Mouse (Mus musculus): ENCODE measurements around the gene Slc25a4.
"Not testable (repeated sequence)": the region's sequence is repeated elsewhere in the genome, so short reads cannot be mapped to it uniquely, and the experiment has no call there.

Gene Slc25a4

GRCm38 (mm10) chr8:46210404-46211315 is at the start of gene Slc25a4:
Slc25a4 (minus strand) TSS chr8:46211284.
- DNase-seq (ENCODE audit: low read depth, low spot score): peak; percentile 93

GRCm38 (mm10) chr8:46257921-46258682 is 47.0 kb upstream of the Slc25a4 start:
- no peak for DNase-seq (ENCODE audit: low read depth, low spot score)

DNA sequence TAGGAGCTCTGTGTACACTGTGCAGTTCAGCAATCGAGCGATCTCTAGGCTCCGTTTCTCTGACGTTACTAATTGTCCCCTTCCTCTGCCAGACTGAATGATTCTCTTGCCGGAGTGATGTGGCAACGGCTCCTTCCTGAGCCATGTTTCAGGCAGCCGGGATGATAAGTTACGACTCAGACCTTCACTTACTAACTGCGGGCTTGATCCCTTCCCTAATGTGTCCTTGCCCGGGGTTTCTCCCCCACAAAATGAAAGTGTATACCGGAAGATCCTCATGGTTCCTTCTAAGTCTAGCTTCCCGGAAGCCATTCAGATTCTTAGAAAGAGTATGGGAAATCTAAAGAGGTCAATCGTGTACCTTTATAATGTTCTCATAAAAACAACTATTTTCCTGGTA is 41.4 kb upstream of the Slc25a4 start:
- no peak for DNase-seq (ENCODE audit: low read depth, low spot score)

- DNase-seq (ENCODE audit: low read depth, low spot score): no peak
These were observed 40.5 kb upstream of the Slc25a4 start for GRCm38 (mm10) chr8:46251561-46251960.

DNA sequence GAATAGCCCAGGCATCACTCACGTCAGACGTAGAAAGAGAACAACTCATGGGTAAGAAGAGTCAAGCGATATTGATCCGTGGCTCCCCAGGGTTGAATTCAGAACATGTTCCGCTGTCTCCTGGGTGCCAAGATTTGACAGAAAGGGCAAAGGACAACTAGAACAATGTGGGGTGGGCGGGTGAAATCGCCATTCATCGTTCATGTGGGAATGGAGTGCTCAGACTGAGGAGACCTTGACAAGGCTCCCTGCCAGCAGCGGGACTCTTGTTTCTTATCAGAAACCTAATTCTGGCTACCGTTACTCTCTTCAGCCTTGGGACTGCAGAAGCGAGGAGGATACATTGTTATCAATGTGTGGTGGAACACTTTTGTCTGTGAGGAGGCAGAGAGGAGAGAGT is 35.3 kb upstream of the Slc25a4 start:
- no peak for DNase-seq (ENCODE audit: low read depth, low spot score)

DNA sequence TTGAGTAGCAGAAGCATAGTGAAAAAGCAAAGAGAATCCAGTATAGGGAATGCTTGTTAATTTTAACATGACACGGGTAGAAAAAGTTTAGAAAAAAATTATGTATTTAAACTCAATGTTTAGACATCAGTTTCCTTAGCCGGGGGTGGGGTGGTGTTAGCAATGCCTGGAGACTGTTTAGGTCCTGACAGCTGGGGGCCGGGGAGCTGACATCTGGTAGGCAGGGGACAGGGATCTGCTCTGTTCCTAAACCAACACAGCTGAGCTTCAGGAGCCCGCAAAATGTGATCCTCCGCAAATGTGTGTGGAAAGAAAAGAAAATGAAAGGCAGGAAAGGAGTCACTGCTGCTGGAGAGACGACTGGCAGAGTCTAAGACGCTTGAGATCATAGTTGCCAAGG is 31.9 kb upstream of the Slc25a4 start:
- DNase-seq (ENCODE audit: low read depth, low spot score): no peak

- peak; percentile 34 for DNase-seq (ENCODE audit: low read depth, low spot score)
These were observed 30.7 kb upstream of the Slc25a4 start for GRCm38 (mm10) chr8:46241568-46242374.

DNA sequence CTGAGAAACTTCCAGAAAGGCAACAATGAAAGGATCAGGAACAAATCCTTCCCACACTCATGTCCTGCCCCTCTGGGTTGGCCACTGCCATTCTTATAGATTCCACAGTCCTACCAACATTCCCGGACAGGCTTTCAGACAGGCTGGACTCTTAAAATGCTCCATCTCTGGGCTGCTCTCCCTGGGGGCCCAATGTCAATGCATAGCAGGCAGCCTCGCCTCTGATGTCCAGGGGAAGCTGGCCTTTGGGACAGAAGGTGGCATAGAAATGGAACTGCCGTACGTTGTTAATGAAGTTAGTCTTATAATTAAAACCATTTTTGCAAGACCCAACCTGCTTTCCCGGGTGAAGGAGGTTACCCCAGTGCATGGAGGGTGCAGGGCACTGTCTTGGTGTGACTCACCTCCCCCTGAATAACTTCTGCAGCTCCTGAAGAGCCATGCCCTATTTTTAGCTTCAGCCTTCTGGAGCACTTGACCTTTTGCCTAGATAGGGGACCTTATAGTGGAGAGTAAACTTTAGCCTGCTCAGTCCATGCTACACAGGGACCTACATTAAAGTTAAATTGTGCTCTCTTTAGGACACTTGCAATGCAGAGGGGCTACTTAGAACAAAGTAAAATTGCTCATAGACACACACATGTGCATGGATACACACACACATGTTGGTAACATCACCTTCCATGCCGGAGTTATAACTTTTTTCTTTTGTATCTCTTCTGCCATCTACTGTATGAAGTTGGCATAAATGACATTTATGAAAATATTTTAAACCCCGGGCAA is 25.5 kb upstream of the Slc25a4 start:
- DNase-seq (ENCODE audit: low read depth, low spot score): no peak

GRCm38 (mm10) chr8:46234736-46235135 is 23.7 kb upstream of the Slc25a4 start:
- DNase-seq (ENCODE audit: low read depth, low spot score): no peak

- no peak for DNase-seq (ENCODE audit: low read depth, low spot score)
These were observed 21.7 kb upstream of the Slc25a4 start for GRCm38 (mm10) chr8:46232798-46233197.

DNA sequence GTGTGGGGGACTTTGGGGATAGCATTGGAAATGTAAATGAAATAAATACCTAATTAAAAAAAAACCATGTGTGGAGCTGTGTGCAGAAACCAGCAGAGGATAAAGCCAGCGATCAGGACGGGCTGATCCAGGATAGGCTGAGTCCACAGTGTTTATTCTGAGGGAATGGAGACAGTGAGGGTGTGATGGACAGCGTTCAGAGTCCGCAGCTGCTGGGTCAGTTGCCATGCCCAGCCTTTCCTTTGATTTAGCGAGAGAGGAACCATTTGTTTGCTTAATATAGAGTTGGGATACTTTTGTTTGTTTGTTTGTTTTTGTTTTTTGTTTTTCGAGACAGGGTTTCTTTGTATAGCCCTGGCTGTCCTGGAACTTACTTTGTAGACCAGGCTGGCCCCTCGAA is 20.9 kb upstream of the Slc25a4 start:
- DNase-seq (ENCODE audit: low read depth, low spot score): not testable (repeated sequence)

GRCm38 (mm10) chr8:46226622-46227021 is 15.5 kb upstream of the Slc25a4 start:
- no peak for DNase-seq (ENCODE audit: low read depth, low spot score)

DNA sequence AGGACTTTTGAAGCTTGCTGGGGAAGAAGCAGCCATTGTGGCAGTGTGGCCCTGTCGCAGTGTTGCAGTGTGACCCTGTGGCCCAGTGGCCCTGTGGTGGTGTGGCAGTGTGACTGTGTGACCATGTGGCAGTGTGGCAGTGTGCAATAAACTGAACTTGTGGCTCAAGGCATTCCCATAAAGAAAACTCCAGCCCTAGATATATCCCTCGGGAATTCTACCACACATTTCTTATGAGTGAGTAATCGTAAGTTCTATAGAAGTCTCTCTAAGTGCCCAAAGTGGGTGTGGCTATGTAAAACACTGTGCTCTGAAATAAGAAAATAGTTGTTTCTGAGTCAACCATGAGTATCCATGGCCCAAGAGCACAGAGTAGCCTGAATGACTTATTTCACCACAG is 14.4 kb upstream of the Slc25a4 start:
- no peak for DNase-seq (ENCODE audit: low read depth, low spot score)

DNA sequence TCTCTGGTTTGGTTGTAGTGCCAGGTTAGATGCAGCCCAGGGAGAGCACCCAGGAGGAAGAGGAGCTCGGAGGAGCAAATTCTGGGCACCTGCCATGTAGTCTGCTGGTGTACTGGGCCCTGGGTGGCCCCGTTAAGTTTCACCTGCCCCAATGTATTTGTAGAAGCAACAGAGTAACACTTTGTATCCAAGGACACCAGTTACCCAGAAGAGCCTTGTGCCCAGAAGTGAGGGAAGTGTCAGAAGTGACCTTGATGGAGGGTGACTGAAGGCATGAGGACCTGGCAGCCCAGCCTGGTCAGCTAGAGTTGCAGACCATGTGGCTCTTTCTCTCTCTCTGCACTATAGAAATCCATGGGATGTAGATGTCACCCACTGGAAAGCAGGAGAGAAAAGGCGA is 9.5 kb upstream of the Slc25a4 start:
- no peak for DNase-seq (ENCODE audit: low read depth, low spot score)

DNA sequence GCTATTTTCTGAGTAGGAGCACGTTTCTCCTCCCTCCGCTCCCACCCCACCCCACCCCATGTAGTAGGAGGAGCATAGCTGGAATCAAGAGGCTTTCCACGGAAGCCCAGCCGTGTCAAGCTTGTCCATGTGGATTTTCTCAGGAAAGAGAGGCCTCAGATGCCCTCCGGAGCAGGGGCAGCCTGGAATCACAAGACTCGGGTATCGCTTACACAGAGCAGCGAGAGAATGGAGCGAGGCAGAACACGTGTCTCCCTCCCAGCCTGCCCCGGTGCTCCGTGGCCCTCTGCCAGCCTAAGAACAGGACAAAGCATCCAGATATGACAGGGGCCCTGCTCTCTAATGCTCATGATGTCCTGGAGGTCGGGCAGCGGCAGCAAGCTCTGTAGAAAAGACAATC is 5.8 kb upstream of the Slc25a4 start:
- peak; percentile 55 for DNase-seq (ENCODE audit: low read depth, low spot score)

DNA sequence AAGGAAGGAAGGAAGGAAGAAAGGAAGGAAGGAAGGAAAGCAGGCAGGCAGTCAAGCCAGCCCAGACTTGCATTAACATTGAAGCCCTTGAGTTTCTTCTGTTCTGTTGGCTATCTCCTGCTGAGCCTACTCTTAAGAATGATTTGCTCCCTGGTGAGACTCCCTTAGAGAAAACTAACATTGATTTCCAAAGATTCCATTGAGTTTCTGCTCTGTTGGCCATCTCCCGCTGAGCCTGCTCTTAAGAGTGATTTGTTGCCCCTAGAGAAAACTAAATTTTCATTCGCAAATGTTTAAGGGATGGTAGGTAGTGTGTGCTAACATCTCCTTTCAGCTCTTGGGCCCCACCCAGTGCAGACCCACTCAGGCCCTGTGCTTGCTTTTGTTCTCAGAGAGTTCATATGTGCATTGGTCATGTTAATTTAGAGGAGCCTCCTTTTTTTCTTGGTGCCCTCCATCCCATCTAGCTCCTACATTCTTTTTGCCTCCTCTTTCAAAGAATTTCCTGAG is 2.9 kb upstream of the Slc25a4 start:
- no peak for DNase-seq (ENCODE audit: low read depth, low spot score)

DNA sequence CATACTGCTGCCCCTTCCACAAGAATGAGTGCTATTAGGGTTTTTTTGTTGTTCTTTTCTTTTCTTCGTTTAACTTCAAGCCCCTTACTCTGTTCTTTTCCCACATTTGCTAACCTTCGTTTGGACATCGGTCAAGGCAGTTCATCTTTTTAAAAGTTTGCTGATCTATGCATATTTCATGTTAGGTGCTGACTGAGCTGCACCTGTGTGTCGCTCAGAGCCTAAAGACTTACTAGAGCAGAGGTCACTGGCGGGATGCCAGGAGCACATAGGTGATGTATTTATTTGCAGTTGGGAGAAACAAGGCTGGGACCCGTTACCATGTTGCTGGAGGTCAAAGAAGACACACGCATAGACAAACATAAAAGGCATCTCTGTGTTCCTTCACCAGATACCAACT is 1.1 kb upstream of the Slc25a4 start:
- no peak for DNase-seq (ENCODE audit: low read depth, low spot score)

DNA sequence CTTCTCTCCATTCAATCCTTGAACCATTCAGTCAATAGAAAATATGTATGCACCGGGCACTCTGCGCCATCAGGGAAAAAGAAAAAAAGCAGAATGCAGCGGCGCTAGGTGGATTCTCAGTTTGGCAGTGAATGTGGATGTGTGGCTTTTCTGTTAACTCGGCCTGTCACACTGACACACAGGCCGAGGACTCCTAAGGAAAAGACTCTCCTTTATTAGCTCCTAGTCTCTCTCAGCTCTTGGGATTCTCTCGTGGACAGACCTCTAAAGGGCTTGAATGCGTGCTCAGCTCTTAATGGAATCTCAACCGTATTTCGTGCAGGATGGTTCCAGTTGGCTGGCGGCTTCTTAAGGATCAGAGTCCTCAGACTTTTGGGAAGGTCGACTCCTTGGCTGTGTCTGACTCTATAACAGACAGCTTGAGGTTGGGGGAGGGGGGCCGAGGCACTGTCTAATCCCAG is 557 bp upstream of the Slc25a4 start:
- DNase-seq (ENCODE audit: low read depth, low spot score): no peak

DNA sequence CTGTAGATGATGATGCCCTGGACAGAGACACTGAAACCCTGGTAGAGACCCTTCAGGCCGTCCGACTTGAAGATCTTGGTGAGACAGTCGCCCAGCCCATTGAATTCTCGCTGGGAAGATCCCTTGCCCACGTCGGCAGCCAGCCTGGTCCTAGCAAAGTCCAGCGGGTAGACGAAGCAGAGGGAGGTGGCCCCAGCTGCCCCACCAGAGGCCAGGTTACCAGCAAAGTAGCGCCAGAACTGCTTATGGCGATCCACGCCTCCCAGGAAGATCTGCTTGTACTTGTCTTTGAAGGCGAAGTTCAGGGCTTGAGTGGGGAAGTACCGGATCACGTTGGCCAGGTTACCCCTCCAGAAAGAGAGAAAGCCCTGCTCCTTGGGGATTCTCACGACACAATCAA is 2.0 kb downstream of the Slc25a4 start:
- DNase-seq (ENCODE audit: low read depth, low spot score): no peak

GRCm38 (mm10) chr8:46208354-46208753 is 2.7 kb downstream of the Slc25a4 start:
- no peak for DNase-seq (ENCODE audit: low read depth, low spot score)

DNA sequence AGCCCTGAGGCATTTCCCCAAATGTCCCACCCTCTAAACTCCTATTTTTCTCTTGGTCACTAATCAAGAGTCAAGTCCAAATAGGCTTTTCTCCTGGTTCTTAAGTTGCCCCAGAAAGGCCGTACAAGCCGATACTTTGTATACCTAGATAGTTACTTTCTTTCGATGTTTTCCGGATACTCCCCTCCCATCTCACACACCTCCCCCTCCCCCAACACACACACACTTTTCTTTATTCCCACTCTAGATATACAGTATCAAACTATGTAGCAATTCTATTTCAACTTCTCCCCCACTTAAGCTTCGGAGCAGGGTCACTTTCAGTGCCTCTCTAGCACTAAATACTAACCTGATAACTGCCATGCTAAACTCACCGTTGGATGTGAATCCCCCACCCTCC is 5.0 kb downstream of the Slc25a4 start:
- DNase-seq (ENCODE audit: low read depth, low spot score): no peak

Data from brain, embryonic 18.5 days (tissue).